Mouse (Mus musculus) fibroblast of lung, adult 2 months (primary cell): ENCODE results near the gene Gfpt2.

Source experiments
- DNase-seq: peaks from one replicate; pipeline ENCODE4 v3.0.0-alpha.2; 2011; ENCODE audit warnings: low read depth

The Gfpt2 gene

GRCm38 (mm10) chr11:49840666-49841065 is 46.7 kb downstream of the Gfpt2 start:
- no peak for DNase-seq

- no peak for DNase-seq
Measured at GRCm38 (mm10) chr11:49841886-49842285, 47.9 kb downstream of the Gfpt2 start.

- no peak for DNase-seq
Measured at GRCm38 (mm10) chr11:49842718-49843117, 48.7 kb downstream of the Gfpt2 start.

- DNase-seq = no peak
Measured at GRCm38 (mm10) chr11:49844311-49844710, 50.3 kb downstream of the Gfpt2 start.

GRCm38 (mm10) chr11:49844969-49845368 is 51.0 kb downstream of the Gfpt2 start:
- no peak for DNase-seq

GRCm38 (mm10) chr11:49845958-49846357 is 52.0 kb downstream of the Gfpt2 start:
- DNase-seq = no peak

- peak; percentile 91 for DNase-seq
Measured at GRCm38 (mm10) chr11:49846401-49847070, 52.6 kb downstream of the Gfpt2 start, which contains the start of gene Mapk9. Mapk9 (plus strand) TSS chr11:49846751.

GRCm38 (mm10) chr11:49847071-49847810 is 53.3 kb downstream of the Gfpt2 start:
- DNase-seq = no peak

GRCm38 (mm10) chr11:49847811-49848078 is 53.8 kb downstream of the Gfpt2 start:
- DNase-seq = no peak

GRCm38 (mm10) chr11:49848080-49848815 is 54.3 kb downstream of the Gfpt2 start:
- DNase-seq = no peak

GRCm38 (mm10) chr11:49850331-49850730 is 56.4 kb downstream of the Gfpt2 start:
- DNase-seq = no peak

- no peak for DNase-seq
Measured at GRCm38 (mm10) chr11:49855144-49855543, 61.2 kb downstream of the Gfpt2 start.

- no peak for DNase-seq
Measured at GRCm38 (mm10) chr11:49861139-49861538, 67.2 kb downstream of the Gfpt2 start.

- DNase-seq = no peak
Measured at GRCm38 (mm10) chr11:49863926-49864325, 69.9 kb downstream of the Gfpt2 start.

GRCm38 (mm10) chr11:49867320-49867719 is 73.3 kb downstream of the Gfpt2 start:
- no peak for DNase-seq

- DNase-seq = no peak
Measured at GRCm38 (mm10) chr11:49869762-49870161, 75.8 kb downstream of the Gfpt2 start.

- no peak for DNase-seq
Measured at GRCm38 (mm10) chr11:49871914-49872313, 77.9 kb downstream of the Gfpt2 start.

GRCm38 (mm10) chr11:49872779-49873178 is 78.8 kb downstream of the Gfpt2 start:
- DNase-seq = no peak

GRCm38 (mm10) chr11:49876948-49877817 is 83.2 kb downstream of the Gfpt2 start:
- no peak for DNase-seq

- no peak for DNase-seq
Measured at GRCm38 (mm10) chr11:49879950-49880642, 86.1 kb downstream of the Gfpt2 start.

- DNase-seq = no peak
Measured at GRCm38 (mm10) chr11:49883394-49883793, 89.4 kb downstream of the Gfpt2 start.
